ENCODE assay signal across 10 mouse cellular contexts in genomic region chr13:94912961-94913360, GRCm38 (mm10). TPM values are rescaled to one million over a fixed set of nuclear protein-coding genes. Genes with fewer than 3 reads are reported as not detected.
DNase-seq lines count a peak whose midpoint lies in the region; ATAC-seq and TF ChIP-seq lines count a peak whose summit lies in the region.
"Had no signal": no experiment of that assay in that cellular context is flagged by ENCODE, and none has a peak within 500 bp of the region (broad histone marks: within the 10 kb centered on the region; RNA-seq: fewer than 3 reads in every experiment).

No protein-coding gene starts in this region.

- no peak for TF ChIP-seq POLR2A in limb, embryonic 14.5 days (IDR thresholded peaks at IDR 0.05; ENCODE audit: borderline replicate concordance, extremely low read depth, insufficient read depth, insufficient read length)
- TF ChIP-seq POLR2A in heart, adult 2 months (IDR thresholded peaks at IDR 0.05; ENCODE audit: insufficient read depth, low read depth, low read length): no peak

- no peaks in the 10 kb centered on the region for H3K79me2 ChIP-seq in heart, adult 2 months (replicated peaks; ENCODE audit: control insufficient read depth, insufficient read depth, low read length)

- no peaks in the 10 kb centered on the region for H3K9me3 ChIP-seq in forebrain, embryonic 11.5 days (ENCODE audit: control insufficient read depth, low read length)
- H3K9me3 ChIP-seq in limb, embryonic 14.5 days (ENCODE audit: control insufficient read depth, low read length): no peaks in the 10 kb centered on the region

- no peak for TF ChIP-seq EP300 in heart, adult 2 months (IDR thresholded peaks at IDR 0.05; ENCODE audit: insufficient read depth, low read depth, low read length)

- ATAC-seq in forebrain, embryonic 11.5 days (replicated peaks; ENCODE audit: low FRiP score): no peak
- ATAC-seq in limb, embryonic 14.5 days (ENCODE audit: low FRiP score, low read depth): no peak

- intact Hi-C loops in heart, adult 2 months (cut with DNase I): no loop called here
- intact Hi-C loops in gastrocnemius, postnatal 14 days (cut with DNase I; ENCODE audit: low total_unique reads): no loop called here

- no peaks in the 10 kb centered on the region for H3K27me3 ChIP-seq in forebrain, embryonic 11.5 days (ENCODE audit: control insufficient read depth, insufficient read depth, low read length)
- no peaks in the 10 kb centered on the region for H3K27me3 ChIP-seq in limb, embryonic 14.5 days (ENCODE audit: control insufficient read depth, insufficient read depth, low read length)
- 0 out of 2 replicates have a peak, but pooled peaks cover 2% of the 10 kb centered on the region for H3K27me3 ChIP-seq in heart, adult 2 months (ENCODE audit: control insufficient read depth, insufficient read depth, low read length)

- peak; percentile 7 to 13 for DNase-seq in kidney, postnatal 4 days
- DNase-seq in kidney, postnatal 14 days: no peak
- no peak for DNase-seq in forebrain, embryonic 11.5 days (ENCODE audit: low spot score)
- no peak for DNase-seq in limb, embryonic 14.5 days (ENCODE audit: low spot score)
- DNase-seq in retina, postnatal 1 day: peak; percentile 62
- no peak for DNase-seq in cerebellum, postnatal 36 days
- DNase-seq in heart, adult 2 months: no peak
- DNase-seq in gastrocnemius, postnatal 14 days: no peak

- 10% methylated on average over 11 of the region's 11 CpGs for WGBS in forebrain, embryonic 11.5 days
- WGBS in limb, embryonic 14.5 days: 14% methylated on average over 11 of the region's 11 CpGs
- 36% methylated on average over 11 of the region's 11 CpGs for WGBS in heart, adult 2 months

- no peak overlapping the region for H3K4me3 ChIP-seq in forebrain, embryonic 11.5 days (ENCODE audit: low read depth, low read length)
- H3K4me3 ChIP-seq in limb, embryonic 14.5 days (replicated peaks; ENCODE audit: low read length): no peak overlapping the region
- no peak overlapping the region for H3K4me3 ChIP-seq in heart, adult 2 months

- TF ChIP-seq CTCF in heart, adult 2 months (IDR thresholded peaks at IDR 0.05): no peak

- no peaks in the 10 kb centered on the region for H3K36me3 ChIP-seq in forebrain, embryonic 11.5 days (ENCODE audit: control insufficient read depth, insufficient read depth, low read length)
- H3K36me3 ChIP-seq in limb, embryonic 14.5 days (ENCODE audit: control insufficient read depth, insufficient read depth, low read length): no peaks in the 10 kb centered on the region
- H3K36me3 ChIP-seq in heart, adult 2 months (ENCODE audit: control insufficient read depth, insufficient read depth, low read length): no peaks in the 10 kb centered on the region

- H3K4me2 ChIP-seq in forebrain, embryonic 11.5 days (ENCODE audit: low read depth, low read length, severe bottlenecking): peak overlapping the region; percentile 26
- 0 out of 2 replicates have a peak overlapping the region, but pooled peaks have one; percentile 11 for H3K4me2 ChIP-seq in limb, embryonic 14.5 days (replicated peaks; ENCODE audit: low read depth, low read length, severe bottlenecking)

- no peak overlapping the region for H3K9ac ChIP-seq in forebrain, embryonic 11.5 days (ENCODE audit: low read length)
- H3K9ac ChIP-seq in limb, embryonic 14.5 days (ENCODE audit: low read depth, low read length, severe bottlenecking): no peak overlapping the region
- no peak overlapping the region for H3K9ac ChIP-seq in heart, adult 2 months (ENCODE audit: low read depth, low read length)

- no peak overlapping the region for H3K27ac ChIP-seq in forebrain, embryonic 11.5 days (ENCODE audit: low read depth, low read length)
- no peak overlapping the region for H3K27ac ChIP-seq in limb, embryonic 14.5 days (replicated peaks; ENCODE audit: low read depth, low read length)
- no peak overlapping the region for H3K27ac ChIP-seq in heart, adult 2 months

- no peaks in the 10 kb centered on the region for H3K4me1 ChIP-seq in forebrain, embryonic 11.5 days (replicated peaks; ENCODE audit: control insufficient read depth, insufficient read depth, low read length)
- H3K4me1 ChIP-seq in limb, embryonic 14.5 days (ENCODE audit: control insufficient read depth, insufficient read depth, low read length): no peaks in the 10 kb centered on the region
- no peaks in the 10 kb centered on the region for H3K4me1 ChIP-seq in heart, adult 2 months (ENCODE audit: control insufficient read depth, insufficient read depth, low read length)

RNA-seq across cellular contexts. Expression of gene Otp, which starts 37.6 kb away (rescaled TPM):
- 3.3 and 4.4 TPM in 2 replicates for polyA plus RNA-seq in forebrain, embryonic 11.5 days (2014; fragmentation: Nextera tagmentation; extraction: Ambion mirVana)
- 0.03 and 0.05 TPM in 2 replicates for polyA plus RNA-seq in limb, embryonic 14.5 days (2012; rRNA removed)
- polyA plus RNA-seq in limb, embryonic 14.5 days (2014; fragmentation: Nextera tagmentation; extraction: Ambion mirVana): not detected in 2 replicates
- not detected for total RNA-seq in heart, adult 2 months (2021)
- not detected in 2 replicates for polyA plus RNA-seq in heart, adult 2 months (2012; rRNA removed)
- not detected for total RNA-seq in gastrocnemius, postnatal 14 days (2021)
- polyA plus RNA-seq: lung, embryonic 16.5 days; stomach, embryonic 16.5 days had no signal

Comparison
In these comparisons a context has a peak if more than half of its experiments do, and no peak if none do; other contexts are left out.
1. DNase-seq: peak in kidney, postnatal 4 days (2 of 2) and retina, postnatal 1 day (single experiment); none in kidney, postnatal 14 days (single experiment), forebrain, embryonic 11.5 days (single experiment), limb, embryonic 14.5 days (single experiment), cerebellum, postnatal 36 days (0 of 2), heart, adult 2 months (0 of 2) and gastrocnemius, postnatal 14 days (single experiment).